Mouse (Mus musculus) pancreas, adult 10 weeks (tissue): Measurements from ENCODE around the gene Tex261. TPM values are rescaled to one million over a fixed set of nuclear protein-coding genes. Genes with fewer than 3 reads are reported as not detected.

ENCODE experiments used
- polyA plus RNA-seq: library from polyadenylated mRNA; stranded (reverse); fragments of 350-450 nt; fragmentation: Illumina TruSeq; extraction: RNeasy Lipid Tissue Mini Kit (QIAGEN cat#74804); gene quantifications from one replicate; pipeline ENCODE4 v1.2.3, GENCODE M21; 2015; ENCODE audit warnings: low read depth, low replicate concordance; ENCODE audit not compliant: insufficient read depth

Gene Tex261
- polyA plus RNA-seq: 14.3 TPM

GRCm38 (mm10) chr6:83775638-83776293 is at the start of gene Tex261:
TSS of gene Tex261 (minus strand) at chr6:83775813.

GRCm38 (mm10) chr6:83794760-83795296 is 19.2 kb upstream of the Tex261 start, which contains the start of gene Nagk:
TSS of gene Nagk (plus strand) at chr6:83794982.

GRCm38 (mm10) chr6:83762344-83762743 is 13.3 kb downstream of the Tex261 start, which contains the start of gene Ankrd53:
TSS of gene Ankrd53 (plus strand) at chr6:83762644.

GRCm38 (mm10) chr6:83742761-83743160 is 32.9 kb downstream of the Tex261 start, which contains the start of gene Atp6v1b1:
TSS of gene Atp6v1b1 (plus strand) at chr6:83742990.

Other genes starting within 250 kb of the Tex261 start
- gene Actg2, start 239.5 kb downstream of the Tex261 start, polyA plus RNA-seq: 6.2 TPM
- 5.2 TPM for gene Stambp, start 203.1 kb downstream of the Tex261 start, polyA plus RNA-seq
- 0.50 TPM for gene Clec4f, start 119.6 kb downstream of the Tex261 start, polyA plus RNA-seq
- not detected for gene Cd207, start 98.0 kb downstream of the Tex261 start, polyA plus RNA-seq
- gene Vax2, start 64.5 kb downstream of the Tex261 start, polyA plus RNA-seq: not detected
- gene Atp6v1b1, start 32.8 kb downstream of the Tex261 start, polyA plus RNA-seq: not detected
- gene Ankrd53, start 13.2 kb downstream of the Tex261 start, polyA plus RNA-seq: not detected
- 14.5 TPM for gene Nagk, start 19.2 kb upstream of the Tex261 start, polyA plus RNA-seq
- gene Paip2b, start 55.9 kb upstream of the Tex261 start, polyA plus RNA-seq: 12.1 TPM
- gene Zfp638, start 91.3 kb upstream of the Tex261 start, polyA plus RNA-seq: 21.9 TPM
- 21.3 TPM for gene Dysf, start 232.8 kb upstream of the Tex261 start, polyA plus RNA-seq